Mouse (Mus musculus): ENCODE measurements around the gene Uqcrc1. TPM values are rescaled to one million over a fixed set of nuclear protein-coding genes. Genes with fewer than 3 reads are reported as not detected.

The Uqcrc1 gene
- polyA plus RNA-seq, 1 experiment from 2014 or later = 443 TPM

DNA sequence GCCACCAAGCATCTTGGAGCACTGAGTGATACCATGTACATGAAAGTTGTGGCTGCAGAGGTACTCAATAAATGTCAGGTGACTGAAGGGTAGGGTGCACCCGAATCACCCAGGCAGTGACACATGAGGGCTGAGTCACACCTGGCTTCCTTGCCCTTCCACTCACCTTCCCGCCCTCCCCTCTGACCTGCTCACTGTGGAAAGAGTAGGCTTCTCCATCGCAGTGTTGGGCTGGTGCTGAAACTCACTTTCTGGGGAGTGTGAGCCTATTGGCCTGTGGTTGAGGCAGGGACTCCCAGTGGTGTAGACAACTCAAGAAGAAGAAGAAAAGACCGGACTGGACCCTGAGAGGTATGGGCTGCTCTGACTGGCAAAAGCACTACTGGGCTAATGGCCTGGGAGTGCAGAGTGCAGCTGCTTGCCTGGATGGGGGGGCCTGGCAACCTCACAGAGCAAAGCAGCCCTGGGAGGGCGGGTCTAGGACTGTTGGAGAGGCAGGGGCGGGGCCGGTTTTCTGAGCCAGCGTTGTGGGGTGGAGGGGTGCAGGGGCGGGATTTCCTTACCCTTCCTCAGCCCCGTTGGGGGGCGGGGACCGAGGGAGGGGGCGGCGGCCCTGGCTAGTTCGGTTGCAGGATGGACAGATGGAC lies 51.4 kb downstream of the Uqcrc1 start:
- H3K4me1 ChIP-seq = peaks cover 14% of the 10 kb centered on the region
- H3K4me3 ChIP-seq = no peak overlapping the region
- H3K4me2 ChIP-seq = no peak overlapping the region
- no peak overlapping the region for H3K27ac ChIP-seq
- no peak overlapping the region for H3K9ac ChIP-seq
- 22% methylated on average over 15 of the region's 15 CpGs for WGBS
- H3K9me3 ChIP-seq = no peaks in the 10 kb centered on the region
- ATAC-seq (replicated peaks) = no peak
- H3K36me3 ChIP-seq (replicated peaks) = no peaks in the 10 kb centered on the region
- no peaks in the 10 kb centered on the region for H3K27me3 ChIP-seq (replicated peaks)

DNA sequence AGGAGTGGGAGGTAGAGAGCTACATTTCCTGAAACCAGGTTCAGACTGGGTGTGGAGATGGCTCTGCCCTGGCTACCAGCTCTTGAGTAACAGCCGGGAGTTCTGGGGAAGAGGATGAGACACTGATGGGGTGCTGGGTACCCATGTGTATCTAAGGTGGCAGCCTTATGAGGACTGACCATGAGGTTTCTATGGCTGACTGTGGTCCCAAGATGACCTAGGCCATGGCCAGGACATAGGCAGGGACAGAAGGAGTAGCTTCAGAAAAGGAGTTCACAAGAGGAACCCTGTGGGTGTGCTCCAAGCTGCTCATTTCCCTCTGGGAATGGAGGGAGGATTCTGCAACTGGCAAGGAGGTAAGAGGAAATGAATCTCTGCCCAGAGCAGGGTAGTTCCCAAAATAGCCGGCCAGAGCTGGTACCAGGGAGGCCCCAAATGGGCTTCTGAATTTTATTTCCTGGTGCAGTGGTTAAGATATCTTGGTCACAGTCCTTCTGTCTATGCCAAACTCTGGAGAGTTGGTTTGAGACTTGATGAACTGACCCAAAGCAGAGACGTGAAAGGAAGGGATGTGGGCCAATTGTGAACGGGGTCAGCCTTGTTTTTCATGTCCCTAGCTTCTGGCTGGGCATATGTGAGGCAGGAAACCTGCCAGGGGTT lies 53.5 kb downstream of the Uqcrc1 start:
- WGBS = 83% methylated on average over 4 of the region's 4 CpGs
- Histone ChIP-seq H3K9ac (no peak overlapping the region), H3K4me3 (no peak overlapping the region), H3K4me2 (no peak overlapping the region), H3K27me3 (replicated peaks) (no peaks in the 10 kb centered on the region), H3K27ac (no peak overlapping the region), H3K9me3 (no peaks in the 10 kb centered on the region), H3K4me1 (peaks cover 20% of the 10 kb centered on the region), H3K36me3 (replicated peaks) (no peaks in the 10 kb centered on the region)
- no peak for ATAC-seq (replicated peaks)

DNA sequence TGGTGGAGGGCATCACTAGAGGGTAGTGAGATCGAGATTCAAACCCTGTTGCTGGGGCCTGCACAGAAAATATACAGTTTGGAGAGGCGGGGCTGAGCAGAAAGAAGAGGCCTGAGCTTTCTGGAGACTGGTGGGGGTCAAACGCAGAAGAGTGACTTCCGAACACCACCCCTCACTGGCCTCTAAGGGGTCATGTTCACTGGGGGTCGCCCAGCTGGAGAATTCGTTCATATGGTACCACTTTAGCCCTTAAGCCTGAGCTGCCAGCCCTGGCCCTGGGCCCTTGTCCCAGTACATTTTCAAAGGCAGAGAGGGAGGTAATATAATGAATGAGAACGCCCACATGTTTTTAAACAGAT lies 54.0 kb downstream of the Uqcrc1 start:
- no peak overlapping the region for H3K9ac ChIP-seq
- H3K27ac ChIP-seq = no peak overlapping the region
- no peak overlapping the region for H3K4me3 ChIP-seq
- peaks cover 20% of the 10 kb centered on the region for H3K4me1 ChIP-seq
- H3K36me3 ChIP-seq (replicated peaks) = no peaks in the 10 kb centered on the region
- H3K27me3 ChIP-seq (replicated peaks) = no peaks in the 10 kb centered on the region
- WGBS = 77% methylated on average over 7 of the region's 7 CpGs
- H3K9me3 ChIP-seq = no peaks in the 10 kb centered on the region
- no peak for ATAC-seq (replicated peaks)
- H3K4me2 ChIP-seq = no peak overlapping the region

- peak within 1 kb of the TSS; percentile 73 for H3K4me2 ChIP-seq
- peak; percentile 95 for ATAC-seq (replicated peaks)
- no peaks in the 10 kb centered on the region for H3K36me3 ChIP-seq (replicated peaks)
- H3K4me3 ChIP-seq = peak within 1 kb of the TSS; percentile 60
- H3K4me1 ChIP-seq = peaks cover 25% of the 10 kb centered on the region
- peak within 1 kb of the TSS; percentile 81 for H3K27ac ChIP-seq
- WGBS = 1% methylated on average over 31 of the region's 31 CpGs
- no peaks in the 10 kb centered on the region for H3K9me3 ChIP-seq
- H3K27me3 ChIP-seq (replicated peaks) = no peaks in the 10 kb centered on the region
- peak within 1 kb of the TSS; percentile 66 for H3K9ac ChIP-seq
These were observed 55.1 kb downstream of the Uqcrc1 start, which contains the start of gene Pfkfb4 for GRCm38 (mm10) chr9:108991428-108992084. TSS of gene Pfkfb4 (plus strand) at chr9:108991778.

DNA sequence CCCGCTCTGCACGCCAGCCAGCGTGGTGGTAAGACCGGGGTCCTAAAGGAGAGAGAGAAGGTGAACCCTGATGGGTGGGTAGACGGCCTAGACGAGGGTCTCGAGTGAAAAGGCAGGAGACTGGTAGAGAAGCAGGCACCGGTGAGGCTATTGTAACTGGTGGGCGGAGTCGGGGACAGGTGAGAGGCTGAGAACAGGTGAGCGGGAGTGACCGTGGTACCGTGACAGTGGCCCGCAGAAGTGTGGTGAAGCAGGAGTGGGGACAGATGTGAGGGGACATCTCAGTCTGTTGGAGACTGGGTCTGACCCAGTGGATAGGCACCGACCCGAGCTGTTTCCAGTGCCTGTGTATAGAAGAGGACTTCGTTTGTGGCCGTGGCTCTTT lies 55.6 kb downstream of the Uqcrc1 start:
- H3K9me3 ChIP-seq = no peaks in the 10 kb centered on the region
- peak overlapping the region; percentile 60 for H3K4me3 ChIP-seq
- H3K27ac ChIP-seq = peak overlapping the region; percentile 81
- H3K4me2 ChIP-seq = peak overlapping the region; percentile 73
- H3K9ac ChIP-seq = peak overlapping the region; percentile 66
- H3K4me1 ChIP-seq = peaks cover 25% of the 10 kb centered on the region
- 7% methylated on average over 18 of the region's 18 CpGs for WGBS
- no peaks in the 10 kb centered on the region for H3K27me3 ChIP-seq (replicated peaks)
- ATAC-seq (replicated peaks) = peak; percentile 55; the same call in 1 of the 2 replicates
- H3K36me3 ChIP-seq (replicated peaks) = no peaks in the 10 kb centered on the region

- Histone ChIP-seq H3K9ac (no peak overlapping the region), H3K4me3 (peak overlapping the region; percentile 60), H3K27ac (no peak overlapping the region), H3K36me3 (replicated peaks) (no peaks in the 10 kb centered on the region), H3K4me2 (peak overlapping the region; percentile 73), H3K9me3 (no peaks in the 10 kb centered on the region), H3K4me1 (peaks cover 25% of the 10 kb centered on the region), H3K27me3 (replicated peaks) (no peaks in the 10 kb centered on the region)
- WGBS = 81% methylated on average over 9 of the region's 9 CpGs
- ATAC-seq (replicated peaks) = no peak
These were observed 56.4 kb downstream of the Uqcrc1 start for GRCm38 (mm10) chr9:108992620-108993361.

DNA sequence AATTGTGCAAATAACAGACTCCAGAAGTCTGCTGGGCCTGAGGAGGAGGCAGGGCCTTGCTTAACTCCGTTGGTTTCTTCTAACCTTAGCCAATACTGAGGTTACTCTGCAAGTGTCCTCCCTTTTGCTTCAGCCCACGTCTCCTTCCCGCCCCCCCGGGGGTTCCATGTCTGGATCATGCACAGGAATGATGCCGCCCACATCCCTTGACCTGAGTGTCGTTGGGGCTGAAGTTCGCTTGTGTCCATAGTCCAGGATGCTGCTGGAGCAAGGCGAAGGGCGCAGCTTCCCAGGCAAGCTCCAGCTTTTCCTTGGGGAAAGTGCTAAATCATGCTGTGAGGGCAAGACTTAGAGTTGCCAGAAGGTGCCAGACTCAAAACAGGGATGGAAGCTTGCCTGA lies 60.0 kb downstream of the Uqcrc1 start:
- no peak overlapping the region for H3K9ac ChIP-seq
- H3K4me1 ChIP-seq = peaks cover 22% of the 10 kb centered on the region
- H3K4me3 ChIP-seq = no peak overlapping the region
- H3K36me3 ChIP-seq (replicated peaks) = no peaks in the 10 kb centered on the region
- no peaks in the 10 kb centered on the region for H3K27me3 ChIP-seq (replicated peaks)
- WGBS = 82% methylated on average over 9 of the region's 9 CpGs
- no peak for ATAC-seq (replicated peaks)
- H3K9me3 ChIP-seq = no peaks in the 10 kb centered on the region
- no peak overlapping the region for H3K4me2 ChIP-seq
- no peak overlapping the region for H3K27ac ChIP-seq

GRCm38 (mm10) chr9:108998287-108999166 lies 62.1 kb downstream of the Uqcrc1 start:
- Histone ChIP-seq H3K27ac (peak overlapping the region; percentile 30; the same call in 1 of the 2 replicates), H3K36me3 (replicated peaks) (no peaks in the 10 kb centered on the region), H3K27me3 (replicated peaks) (no peaks in the 10 kb centered on the region), H3K9ac (no peak overlapping the region), H3K9me3 (no peaks in the 10 kb centered on the region), H3K4me3 (no peak overlapping the region), H3K4me1 (peaks cover 11% of the 10 kb centered on the region; the same call in 1 of the 2 replicates), H3K4me2 (no peak overlapping the region)
- 79% methylated on average over 19 of the region's 19 CpGs for WGBS
- no peak for ATAC-seq (replicated peaks)

- WGBS = 78% methylated on average over 4 of the region's 4 CpGs
- Histone ChIP-seq H3K4me3 (no peak overlapping the region), H3K27ac (no peak overlapping the region), H3K27me3 (replicated peaks) (no peaks in the 10 kb centered on the region), H3K4me2 (no peak overlapping the region), H3K36me3 (replicated peaks) (no peaks in the 10 kb centered on the region), H3K9me3 (no peaks in the 10 kb centered on the region), H3K4me1 (peaks cover 11% of the 10 kb centered on the region; the same call in 1 of the 2 replicates), H3K9ac (no peak overlapping the region)
- ATAC-seq (replicated peaks) = no peak
These were observed 62.7 kb downstream of the Uqcrc1 start for GRCm38 (mm10) chr9:108999167-108999526.

Measured in midbrain, embryonic 15.5 days (tissue).